Mouse (Mus musculus) bone marrow, adult 2 months (tissue): ENCODE data around the gene Cdkn2d.

Source experiments
- CTCF ChIP-seq: fragments of 200-500 bp; IDR thresholded peaks from 2 replicates; pipeline ENCODE4 v1.5.1; 2011; ENCODE audit warnings: low read length, control low read depth; ENCODE audit not compliant: control insufficient read depth, insufficient read depth
- POLR2A ChIP-seq: fragments of 200-500 bp; IDR thresholded peaks from 2 replicates; pipeline ENCODE4 v1.6.1; 2011; ENCODE audit warnings: low read depth, mild to moderate bottlenecking, control low read depth, low read length, borderline replicate concordance; ENCODE audit not compliant: control insufficient read depth

DNA sequence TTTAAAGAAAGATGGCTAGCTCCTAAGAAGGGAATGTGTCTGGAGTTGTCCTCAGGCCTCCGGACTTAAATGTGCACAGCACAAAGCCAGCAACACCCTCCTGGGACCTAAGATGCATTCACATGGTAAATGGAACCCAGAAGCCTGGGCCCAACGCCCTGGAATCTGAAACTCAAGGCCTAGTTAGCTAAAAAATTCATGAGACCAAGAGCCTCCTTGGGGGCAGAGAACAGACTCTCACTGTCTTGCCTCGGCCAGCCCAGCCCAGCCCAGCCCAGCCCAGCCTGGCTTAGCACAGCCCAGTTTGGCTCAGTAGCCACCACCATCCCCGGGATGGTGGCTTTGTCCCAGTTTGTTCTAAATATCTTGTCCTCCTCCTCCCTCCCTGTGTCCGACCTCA is 24.2 kb upstream of the Cdkn2d start:
- TF ChIP-seq CTCF (no peak), POLR2A (no peak)
